Mouse (Mus musculus): ENCODE data around the gene Gapdh. TPM values are rescaled to one million over a fixed set of nuclear protein-coding genes. Genes with fewer than 3 reads are reported as not detected.

The Gapdh gene
- polyA plus RNA-seq, 1 experiment from 2014 or later = 2,787 TPM

- peaks cover 28% of the 10 kb centered on the region for H3K36me3 ChIP-seq (ENCODE audit: control insufficient read depth, insufficient read depth, low read length)
- DNase-seq (ENCODE audit: low spot score) (no peak), ATAC-seq (ENCODE audit: insufficient number of reproducible peaks, low FRiP score, low TSS enrichment, low read depth) (no peak)
- no peaks in the 10 kb centered on the region for H3K9me3 ChIP-seq (ENCODE audit: control insufficient read depth, low read length)
- no peaks in the 10 kb centered on the region for H3K27me3 ChIP-seq (ENCODE audit: control insufficient read depth, insufficient read depth, low read length)
- H3K4me3 ChIP-seq (ENCODE audit: low read depth, low read length) = no peak overlapping the region
- WGBS = 90% methylated on average over 12 of the region's 12 CpGs
- no peak overlapping the region for H3K27ac ChIP-seq (replicated peaks; ENCODE audit: low read depth, low read length)
- H3K4me2 ChIP-seq (ENCODE audit: low read depth, severe bottlenecking) = no peak overlapping the region
- H3K4me1 ChIP-seq (ENCODE audit: control insufficient read depth, insufficient read depth, low read length) = 0 out of 2 replicates have a peak, but pooled peaks cover 3% of the 10 kb centered on the region
- no peak overlapping the region for H3K9ac ChIP-seq (ENCODE audit: low read length)
Measured at GRCm38 (mm10) chr6:125128724-125129123, 37.5 kb downstream of the Gapdh start.

- no peak overlapping the region for H3K27ac ChIP-seq (replicated peaks; ENCODE audit: low read depth, low read length)
- no peak for DNase-seq (ENCODE audit: low spot score)
- no peak overlapping the region for H3K9ac ChIP-seq (ENCODE audit: low read length)
- no peak overlapping the region for H3K4me2 ChIP-seq (ENCODE audit: low read depth, severe bottlenecking)
- H3K27me3 ChIP-seq (ENCODE audit: control insufficient read depth, insufficient read depth, low read length) = no peaks in the 10 kb centered on the region
- no peaks in the 10 kb centered on the region for H3K9me3 ChIP-seq (ENCODE audit: control insufficient read depth, low read length)
- no peak overlapping the region for H3K4me3 ChIP-seq (ENCODE audit: low read depth, low read length)
- H3K36me3 ChIP-seq (ENCODE audit: control insufficient read depth, insufficient read depth, low read length) = peaks cover 41% of the 10 kb centered on the region
- no peaks in the 10 kb centered on the region for H3K4me1 ChIP-seq (ENCODE audit: control insufficient read depth, insufficient read depth, low read length)
- ATAC-seq (ENCODE audit: insufficient number of reproducible peaks, low FRiP score, low TSS enrichment, low read depth) = no peak
- 95% methylated on average over 8 of the region's 8 CpGs for WGBS
Measured at GRCm38 (mm10) chr6:125119387-125119786, 46.9 kb downstream of the Gapdh start.

GRCm38 (mm10) chr6:125112553-125112952, 53.7 kb downstream of the Gapdh start:
- ATAC-seq (ENCODE audit: insufficient number of reproducible peaks, low FRiP score, low TSS enrichment, low read depth) = no peak
- Histone ChIP-seq H3K4me3 (ENCODE audit: low read depth, low read length) (no peak overlapping the region), H3K4me1 (ENCODE audit: control insufficient read depth, insufficient read depth, low read length) (no peaks in the 10 kb centered on the region), H3K36me3 (ENCODE audit: control insufficient read depth, insufficient read depth, low read length) (peaks cover 70% of the 10 kb centered on the region), H3K4me2 (ENCODE audit: low read depth, severe bottlenecking) (no peak overlapping the region), H3K27ac (replicated peaks; ENCODE audit: low read depth, low read length) (no peak overlapping the region), H3K9me3 (ENCODE audit: control insufficient read depth, low read length) (no peaks in the 10 kb centered on the region), H3K9ac (ENCODE audit: low read length) (no peak overlapping the region), H3K27me3 (ENCODE audit: control insufficient read depth, insufficient read depth, low read length) (no peaks in the 10 kb centered on the region)
- no peak for DNase-seq (ENCODE audit: low spot score)
- 94% methylated on average over 11 of the region's 11 CpGs for WGBS

Small RNAs within 50 kb of the gene (microRNA-seq; reads per million reads assigned to microRNA genes)
- 0.92 reads per million for gene Mir3098

Other genes starting within 250 kb of the Gapdh start
- gene Ptms, start 246.4 kb downstream of the Gapdh start, polyA plus RNA-seq (2014; fragmentation: Nextera tagmentation; extraction: Ambion mirVana) = 221 and 223 TPM in 2 replicates
- gene Mlf2, start 235.1 kb downstream of the Gapdh start, polyA plus RNA-seq (2014; fragmentation: Nextera tagmentation; extraction: Ambion mirVana) = 406 and 414 TPM in 2 replicates
- 126 and 129 TPM in 2 replicates for gene Cops7a, start 200.9 kb downstream of the Gapdh start, polyA plus RNA-seq (2014; fragmentation: Nextera tagmentation; extraction: Ambion mirVana)
- gene Pianp, start 169.8 kb downstream of the Gapdh start, polyA plus RNA-seq (2014; fragmentation: Nextera tagmentation; extraction: Ambion mirVana) = 2.2 and 2.4 TPM in 2 replicates
- 11.0 and 12.9 TPM in 2 replicates for gene Zfp384, start 157.3 kb downstream of the Gapdh start, polyA plus RNA-seq (2014; fragmentation: Nextera tagmentation; extraction: Ambion mirVana)
- gene Ing4, start 126.7 kb downstream of the Gapdh start, polyA plus RNA-seq (2014; fragmentation: Nextera tagmentation; extraction: Ambion mirVana) = 128 and 134 TPM in 2 replicates
- 13.3 and 16.1 TPM in 2 replicates for gene Acrbp, start 116.8 kb downstream of the Gapdh start, polyA plus RNA-seq (2014; fragmentation: Nextera tagmentation; extraction: Ambion mirVana)
- 0.32 TPM in 1 of 2 replicates, not detected in the other for gene Lpar5, start 98.5 kb downstream of the Gapdh start, polyA plus RNA-seq (2014; fragmentation: Nextera tagmentation; extraction: Ambion mirVana)
- gene Chd4, start 70.5 kb downstream of the Gapdh start, polyA plus RNA-seq (2014; fragmentation: Nextera tagmentation; extraction: Ambion mirVana) = 110 and 117 TPM in 2 replicates
- 71.4 and 76.3 TPM in 2 replicates for gene Nop2, start 34.6 kb downstream of the Gapdh start, polyA plus RNA-seq (2014; fragmentation: Nextera tagmentation; extraction: Ambion mirVana)
- gene Iffo1, start 21.2 kb downstream of the Gapdh start, polyA plus RNA-seq (2014; fragmentation: Nextera tagmentation; extraction: Ambion mirVana) = 12.7 and 14.5 TPM in 2 replicates
- 181 and 182 TPM in 2 replicates for gene Ncapd2, start 25.2 kb upstream of the Gapdh start, polyA plus RNA-seq (2014; fragmentation: Nextera tagmentation; extraction: Ambion mirVana)
- gene Mrpl51, start 25.3 kb upstream of the Gapdh start, polyA plus RNA-seq (2014; fragmentation: Nextera tagmentation; extraction: Ambion mirVana) = 216 and 218 TPM in 2 replicates
- gene Vamp1, start 49.1 kb upstream of the Gapdh start, polyA plus RNA-seq (2014; fragmentation: Nextera tagmentation; extraction: Ambion mirVana) = 2.3 and 2.6 TPM in 2 replicates
- gene Tapbpl, start 65.4 kb upstream of the Gapdh start, polyA plus RNA-seq (2014; fragmentation: Nextera tagmentation; extraction: Ambion mirVana) = 0.82 and 0.87 TPM in 2 replicates
- 0.89 and 1.4 TPM in 2 replicates for gene Cd27, start 70.5 kb upstream of the Gapdh start, polyA plus RNA-seq (2014; fragmentation: Nextera tagmentation; extraction: Ambion mirVana)
- 0.35 TPM in 1 of 2 replicates, not detected in the other for gene Tuba3a, start 119.6 kb upstream of the Gapdh start, polyA plus RNA-seq (2014; fragmentation: Nextera tagmentation; extraction: Ambion mirVana)
- gene Ltbr, start 147.4 kb upstream of the Gapdh start, polyA plus RNA-seq (2014; fragmentation: Nextera tagmentation; extraction: Ambion mirVana) = 34.5 and 36.6 TPM in 2 replicates
- gene Scnn1a, start 154.2 kb upstream of the Gapdh start, polyA plus RNA-seq (2014; fragmentation: Nextera tagmentation; extraction: Ambion mirVana) = 1.2 and 1.3 TPM in 2 replicates
- gene Tnfrsf1a, start 182.9 kb upstream of the Gapdh start, polyA plus RNA-seq (2014; fragmentation: Nextera tagmentation; extraction: Ambion mirVana) = 45.4 and 46.6 TPM in 2 replicates
- 0.13 and 0.27 TPM in 2 replicates for gene Plekhg6, start 214.3 kb upstream of the Gapdh start, polyA plus RNA-seq (2014; fragmentation: Nextera tagmentation; extraction: Ambion mirVana)